Mouse (Mus musculus): Measurements from ENCODE around the gene Gm10428. TPM values are rescaled to one million over a fixed set of nuclear protein-coding genes. Genes with fewer than 3 reads are reported as not detected.
A peak's percentile ranks its signal among the peaks of the same experiment; 100 is the strongest.

The Gm10428 gene
- not detected in 2 replicates for polyA plus RNA-seq (2016; fragmentation: Nextera tagmentation; extraction: Ambion mirVana)

DNA sequence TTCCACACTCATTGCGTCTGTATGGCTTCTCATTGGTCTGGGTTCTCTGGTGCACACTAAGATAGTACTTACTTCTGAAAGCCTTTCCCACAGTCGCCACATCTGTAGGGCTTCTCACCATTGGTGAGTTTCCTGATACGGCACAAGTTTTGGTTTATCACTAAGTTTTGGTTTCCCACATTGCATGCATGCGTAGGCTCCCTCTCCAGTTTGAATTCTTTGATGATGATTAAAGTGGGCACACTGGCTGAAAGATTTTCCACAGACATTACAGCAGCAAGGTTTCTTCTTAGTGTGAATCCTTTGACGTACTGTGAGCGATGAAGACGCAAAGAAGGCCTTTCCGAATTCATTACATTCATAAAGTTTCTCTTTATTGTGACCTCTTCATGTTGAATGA lies at the start of gene Gm10428:
Gene Gm10428, plus strand, starts transcription at position 321 of the 400 bp plus-strand sequence.
- H3K4me3 ChIP-seq = no peak within 1 kb of the TSS
- no peak within 1 kb of the TSS for H3K4me2 ChIP-seq (replicated peaks)
- H3K9me3 ChIP-seq = no peaks in the 10 kb centered on the region
- peaks cover 6% of the 10 kb centered on the region; the same call in 1 of the 2 replicates for H3K4me1 ChIP-seq
- no peak within 1 kb of the TSS for H3K27ac ChIP-seq (replicated peaks)
- no peak within 1 kb of the TSS for H3K9ac ChIP-seq (replicated peaks)
- peaks cover 25% of the 10 kb centered on the region for H3K27me3 ChIP-seq
- no peaks in the 10 kb centered on the region for H3K36me3 ChIP-seq
- WGBS = 89% methylated on average over 8 of the region's 8 CpGs
- no peak for ATAC-seq (ENCODE audit: low FRiP score, low read depth)

DNA sequence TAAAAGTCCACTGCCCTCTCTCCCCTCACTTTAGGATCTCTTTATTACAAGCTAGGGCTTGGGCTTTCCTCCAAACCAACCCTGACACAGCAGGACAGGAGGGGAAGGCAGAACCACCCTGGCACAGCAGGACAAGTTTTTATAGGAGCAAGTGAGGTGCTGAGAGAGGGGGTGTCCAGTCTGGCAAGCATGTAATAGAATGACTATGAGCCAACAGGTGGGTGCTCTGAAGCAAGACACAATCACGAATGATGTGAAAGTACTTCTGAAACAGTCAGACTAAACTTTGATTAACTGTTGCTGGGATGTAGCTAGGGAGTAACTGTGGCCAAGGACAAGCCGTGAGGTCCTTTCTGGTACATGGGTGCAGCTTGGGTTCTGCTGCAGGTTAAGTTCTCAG lies 46.8 kb upstream of the Gm10428 start:
- H3K36me3 ChIP-seq = peaks cover 15% of the 10 kb centered on the region
- H3K4me2 ChIP-seq (replicated peaks) = no peak overlapping the region
- H3K9me3 ChIP-seq = no peaks in the 10 kb centered on the region
- H3K27ac ChIP-seq (replicated peaks) = no peak overlapping the region
- no peak overlapping the region for H3K4me3 ChIP-seq
- 85% methylated on average over 2 of the region's 2 CpGs for WGBS
- no peak overlapping the region for H3K9ac ChIP-seq (replicated peaks)
- no peaks in the 10 kb centered on the region for H3K27me3 ChIP-seq
- no peaks in the 10 kb centered on the region for H3K4me1 ChIP-seq
- ATAC-seq (ENCODE audit: low FRiP score, low read depth) = no peak

DNA sequence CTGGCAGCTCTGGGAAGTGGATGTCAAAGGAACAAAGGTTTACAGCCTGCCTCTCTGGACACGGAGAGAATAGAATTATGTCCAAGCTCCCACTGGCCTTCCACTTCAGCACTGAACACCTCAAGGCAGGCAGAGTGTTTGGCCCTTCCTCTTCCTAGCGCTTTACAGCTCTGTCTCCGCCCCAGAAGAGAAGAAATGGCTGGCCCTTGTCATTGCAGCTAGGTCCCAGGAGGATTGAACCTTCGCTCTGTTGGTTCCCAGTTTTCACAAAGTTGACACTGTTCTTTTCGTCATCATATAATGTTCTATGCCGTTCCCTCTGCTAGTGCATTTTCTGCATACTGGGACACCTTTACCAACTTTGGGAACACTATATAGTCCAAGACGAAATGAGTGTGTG lies 44.6 kb upstream of the Gm10428 start:
- Histone ChIP-seq H3K4me3 (no peak overlapping the region), H3K4me2 (replicated peaks) (no peak overlapping the region), H3K9ac (replicated peaks) (no peak overlapping the region), H3K27me3 (no peaks in the 10 kb centered on the region), H3K4me1 (no peaks in the 10 kb centered on the region), H3K36me3 (peaks cover 31% of the 10 kb centered on the region), H3K9me3 (no peaks in the 10 kb centered on the region), H3K27ac (replicated peaks) (no peak overlapping the region)
- 77% methylated on average over 7 of the region's 7 CpGs for WGBS
- ATAC-seq (ENCODE audit: low FRiP score, low read depth) = no peak

GRCm38 (mm10) chr11:62710657-62711056 lies 42.2 kb upstream of the Gm10428 start:
- H3K4me1 ChIP-seq = no peaks in the 10 kb centered on the region
- ATAC-seq (ENCODE audit: low FRiP score, low read depth) = no peak
- 95% methylated on average over 5 of the region's 5 CpGs for WGBS
- H3K9me3 ChIP-seq = no peaks in the 10 kb centered on the region
- H3K27ac ChIP-seq (replicated peaks) = no peak overlapping the region
- H3K9ac ChIP-seq (replicated peaks) = no peak overlapping the region
- no peak overlapping the region for H3K4me2 ChIP-seq (replicated peaks)
- peaks cover 51% of the 10 kb centered on the region for H3K36me3 ChIP-seq
- H3K27me3 ChIP-seq = no peaks in the 10 kb centered on the region
- H3K4me3 ChIP-seq = no peak overlapping the region

- no peak for ATAC-seq (ENCODE audit: low FRiP score, low read depth)
- Histone ChIP-seq H3K27ac (replicated peaks) (no peak overlapping the region), H3K36me3 (peaks cover 51% of the 10 kb centered on the region), H3K9me3 (no peaks in the 10 kb centered on the region), H3K9ac (replicated peaks) (no peak overlapping the region), H3K4me1 (peaks cover 17% of the 10 kb centered on the region), H3K27me3 (no peaks in the 10 kb centered on the region), H3K4me2 (replicated peaks) (no peak overlapping the region), H3K4me3 (no peak overlapping the region)
- 95% methylated on average over 8 of the region's 8 CpGs for WGBS
Observed at GRCm38 (mm10) chr11:62728276-62728675, 24.6 kb upstream of the Gm10428 start.

DNA sequence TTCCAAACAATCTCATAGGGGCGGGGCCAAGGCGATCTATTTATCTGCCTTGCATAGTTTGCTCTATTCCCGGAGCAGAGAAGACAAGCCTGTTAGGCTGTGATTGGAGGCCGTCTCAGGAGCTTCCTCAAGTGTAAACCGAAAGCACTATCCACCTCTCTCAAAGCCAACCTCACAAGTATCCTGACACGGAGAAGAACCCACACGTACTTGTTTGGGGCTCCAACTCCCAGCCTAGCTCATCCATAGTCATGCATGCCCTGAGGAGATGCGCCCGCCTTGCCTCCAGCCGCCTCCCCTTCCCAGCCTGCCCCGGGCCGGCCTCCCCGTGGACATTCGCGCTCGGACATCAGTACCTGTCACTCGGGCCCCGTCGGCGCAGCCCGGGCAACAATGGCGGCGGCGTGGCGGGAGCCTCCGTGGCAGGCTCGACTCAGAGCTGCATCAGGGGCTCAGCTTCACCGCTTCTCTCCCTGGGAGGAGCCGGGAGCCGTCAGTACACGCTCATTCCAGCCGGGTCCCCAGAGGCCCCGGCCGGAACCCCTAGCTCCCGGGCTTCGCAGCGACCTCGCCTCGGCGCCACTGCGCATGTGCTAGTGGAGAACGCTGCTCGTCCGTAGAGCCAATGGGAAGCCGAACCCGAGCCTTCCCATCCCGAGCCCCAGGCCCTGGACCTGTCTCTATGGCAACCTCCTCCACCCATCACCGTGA lies 21.4 kb upstream of the Gm10428 start, which contains the start of gene Zfp287:
Gene Zfp287, minus strand, starts transcription at position 595 of the 711 bp plus-strand sequence.
- ATAC-seq (ENCODE audit: low FRiP score, low read depth) = peak; percentile 99
- H3K9ac ChIP-seq (replicated peaks) = peak within 1 kb of the TSS; percentile 73
- peak within 1 kb of the TSS; percentile 92 for H3K27ac ChIP-seq (replicated peaks)
- H3K9me3 ChIP-seq = no peaks in the 10 kb centered on the region
- peaks cover 17% of the 10 kb centered on the region for H3K4me1 ChIP-seq
- no peaks in the 10 kb centered on the region for H3K27me3 ChIP-seq
- H3K4me3 ChIP-seq = peak within 1 kb of the TSS; percentile 70
- H3K4me2 ChIP-seq (replicated peaks) = peak within 1 kb of the TSS; percentile 65
- H3K36me3 ChIP-seq = peaks cover 23% of the 10 kb centered on the region
- WGBS = under 1% methylated on average over 48 of the region's 48 CpGs

GRCm38 (mm10) chr11:62732022-62732387 lies 20.9 kb upstream of the Gm10428 start:
- Histone ChIP-seq H3K4me2 (replicated peaks) (peak overlapping the region; percentile 65), H3K9ac (replicated peaks) (0 out of 2 replicates have a peak overlapping the region, but pooled peaks have one; percentile 25), H3K9me3 (no peaks in the 10 kb centered on the region), H3K36me3 (peaks cover 23% of the 10 kb centered on the region), H3K27me3 (no peaks in the 10 kb centered on the region), H3K27ac (replicated peaks) (peak overlapping the region; percentile 92), H3K4me1 (peaks cover 17% of the 10 kb centered on the region), H3K4me3 (peak overlapping the region; percentile 70)
- no peak for ATAC-seq (ENCODE audit: low FRiP score, low read depth)
- 4% methylated on average over 5 of the region's 5 CpGs for WGBS

- H3K9ac ChIP-seq (replicated peaks) = no peak overlapping the region
- peaks cover 17% of the 10 kb centered on the region for H3K4me1 ChIP-seq
- no peak overlapping the region for H3K4me2 ChIP-seq (replicated peaks)
- no peaks in the 10 kb centered on the region for H3K9me3 ChIP-seq
- ATAC-seq (ENCODE audit: low FRiP score, low read depth) = no peak
- H3K4me3 ChIP-seq = no peak overlapping the region
- WGBS = 83% methylated on average over 3 of the region's 3 CpGs
- peaks cover 17% of the 10 kb centered on the region for H3K36me3 ChIP-seq
- no peak overlapping the region for H3K27ac ChIP-seq (replicated peaks)
- no peaks in the 10 kb centered on the region for H3K27me3 ChIP-seq
Observed at GRCm38 (mm10) chr11:62732665-62733064, 20.2 kb upstream of the Gm10428 start.

DNA sequence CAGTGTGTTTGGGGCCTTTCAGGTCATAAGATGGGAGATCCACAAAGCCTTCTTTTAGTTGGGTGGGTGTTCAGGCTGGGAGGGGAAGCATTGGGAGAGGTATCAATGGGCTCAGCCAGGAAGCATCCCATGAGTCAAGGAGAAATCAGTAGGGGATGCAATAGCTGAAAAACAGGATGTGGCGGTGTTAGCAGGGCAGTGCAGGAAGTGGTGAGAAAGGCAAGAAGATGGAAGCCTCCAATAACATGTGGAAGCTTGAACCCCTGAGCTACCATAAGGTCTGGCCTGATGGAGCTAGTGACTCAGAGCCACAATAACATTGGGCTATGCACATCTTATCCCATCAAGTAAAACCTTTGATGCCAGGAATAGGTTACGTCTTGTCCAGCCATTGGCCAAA lies 11.7 kb upstream of the Gm10428 start:
- Histone ChIP-seq H3K4me3 (no peak overlapping the region), H3K27ac (replicated peaks) (no peak overlapping the region), H3K27me3 (no peaks in the 10 kb centered on the region), H3K4me1 (no peaks in the 10 kb centered on the region; the same call in 1 of the 2 replicates), H3K4me2 (replicated peaks) (no peak overlapping the region), H3K9ac (replicated peaks) (no peak overlapping the region), H3K9me3 (no peaks in the 10 kb centered on the region), H3K36me3 (no peaks in the 10 kb centered on the region)
- 94% methylated on average over 2 of the region's 2 CpGs for WGBS
- ATAC-seq (ENCODE audit: low FRiP score, low read depth) = no peak

DNA sequence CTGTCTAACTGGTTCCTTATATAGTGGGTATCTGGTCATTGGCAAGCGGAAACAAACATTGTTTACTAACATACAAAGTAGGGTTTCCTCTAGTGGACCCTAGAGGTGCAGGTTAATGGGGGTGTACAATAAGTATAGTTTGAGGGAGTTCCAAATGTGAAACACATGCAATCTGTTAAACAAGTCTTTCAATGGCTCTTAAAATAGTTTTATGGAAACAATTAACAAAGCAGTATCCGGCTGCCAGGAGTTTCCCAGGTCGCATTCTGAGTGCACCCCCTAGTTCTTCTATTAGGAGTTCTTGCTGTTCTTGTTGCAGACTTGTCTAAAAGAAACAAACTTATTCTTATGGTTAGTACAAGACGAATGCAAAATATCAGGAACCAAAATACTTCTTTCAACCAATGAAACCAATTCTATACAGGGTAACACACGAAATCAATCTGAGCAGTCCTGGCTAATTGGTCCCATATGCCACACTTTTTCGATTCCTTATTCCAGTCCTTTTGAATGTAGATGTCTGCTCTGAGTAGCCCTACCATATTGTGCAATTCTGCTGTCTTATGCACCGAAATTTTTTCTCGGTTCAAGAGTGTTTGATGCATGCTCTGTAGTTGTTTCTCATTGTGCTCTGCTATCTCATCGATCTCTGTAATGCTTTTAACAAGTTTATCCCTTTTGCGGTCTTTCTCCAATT lies 10.5 kb upstream of the Gm10428 start:
- peaks cover 3% of the 10 kb centered on the region; the same call in 1 of the 2 replicates for H3K27me3 ChIP-seq
- ATAC-seq (ENCODE audit: low FRiP score, low read depth) = no peak
- H3K36me3 ChIP-seq = no peaks in the 10 kb centered on the region
- no peaks in the 10 kb centered on the region for H3K9me3 ChIP-seq
- no peak overlapping the region for H3K27ac ChIP-seq (replicated peaks)
- H3K4me1 ChIP-seq = no peaks in the 10 kb centered on the region; the same call in 1 of the 2 replicates
- no peak overlapping the region for H3K9ac ChIP-seq (replicated peaks)
- 78% methylated on average over 10 of the region's 10 CpGs for WGBS
- no peak overlapping the region for H3K4me3 ChIP-seq
- no peak overlapping the region for H3K4me2 ChIP-seq (replicated peaks)

DNA sequence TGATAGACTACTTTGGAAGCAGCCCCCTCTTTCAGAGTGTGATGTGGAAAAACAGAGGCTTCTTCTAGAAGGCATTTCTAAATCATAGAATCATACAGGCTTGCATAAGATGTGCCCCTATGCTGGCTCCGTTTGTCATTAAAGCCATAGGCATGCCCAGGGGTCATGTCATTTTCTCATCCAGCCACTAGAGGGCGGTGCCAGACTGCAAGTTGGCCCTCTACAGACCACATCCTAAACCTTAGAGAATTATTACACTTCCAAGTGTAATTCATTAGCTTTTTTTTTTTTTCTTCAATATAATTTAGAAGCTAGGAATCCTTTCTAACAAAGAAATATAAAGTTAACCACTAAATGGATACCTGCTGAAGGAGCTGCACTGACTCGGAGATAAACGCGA lies 8.8 kb upstream of the Gm10428 start:
- 52% methylated on average over 5 of the region's 5 CpGs for WGBS
- Histone ChIP-seq H3K4me1 (no peaks in the 10 kb centered on the region; the same call in 1 of the 2 replicates), H3K9ac (replicated peaks) (no peak overlapping the region), H3K27me3 (peaks cover 12% of the 10 kb centered on the region; the same call in 1 of the 2 replicates), H3K4me2 (replicated peaks) (no peak overlapping the region), H3K36me3 (no peaks in the 10 kb centered on the region), H3K9me3 (no peaks in the 10 kb centered on the region), H3K27ac (replicated peaks) (no peak overlapping the region), H3K4me3 (no peak overlapping the region)
- ATAC-seq (ENCODE audit: low FRiP score, low read depth) = no peak

DNA sequence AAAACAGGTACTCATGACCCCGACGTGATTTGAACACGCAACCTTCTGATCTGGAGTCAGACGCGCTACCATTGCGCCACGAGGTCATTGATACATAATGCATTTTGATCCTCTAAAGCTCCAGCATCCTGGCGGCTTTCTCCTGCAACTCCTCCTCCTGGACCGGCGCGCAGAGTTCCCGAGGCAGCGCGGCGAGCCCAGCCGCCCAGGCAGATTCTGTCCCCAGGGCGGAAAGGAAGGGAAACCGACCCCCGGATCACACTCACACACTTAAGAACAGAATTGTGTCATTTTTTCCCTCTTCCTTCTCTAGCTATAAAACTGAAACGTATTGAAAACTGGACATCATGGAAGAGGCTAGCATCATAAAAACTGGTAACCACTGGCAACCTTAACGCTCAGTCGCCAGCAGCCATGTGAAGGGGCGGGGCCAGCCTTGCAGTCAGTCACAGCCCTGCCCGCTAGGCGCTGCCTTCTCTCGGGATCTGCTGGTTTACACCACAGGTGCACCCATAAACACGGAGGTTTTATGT lies 6.8 kb upstream of the Gm10428 start:
- H3K36me3 ChIP-seq = no peaks in the 10 kb centered on the region
- H3K4me1 ChIP-seq = no peaks in the 10 kb centered on the region; the same call in 1 of the 2 replicates
- peak; percentile 81 for ATAC-seq (ENCODE audit: low FRiP score, low read depth)
- H3K9ac ChIP-seq (replicated peaks) = peak overlapping the region; percentile 37; the same call in 1 of the 2 replicates
- H3K4me3 ChIP-seq = peak overlapping the region; percentile 41
- H3K27me3 ChIP-seq = peaks cover 12% of the 10 kb centered on the region; the same call in 1 of the 2 replicates
- H3K27ac ChIP-seq (replicated peaks) = no peak overlapping the region
- 1% methylated on average over 27 of the region's 27 CpGs for WGBS
- H3K9me3 ChIP-seq = no peaks in the 10 kb centered on the region
- H3K4me2 ChIP-seq (replicated peaks) = peak overlapping the region; percentile 57
